Mouse (Mus musculus) limb, embryonic 15.5 days (tissue): ENCODE data around the gene Asb18. TPM values are rescaled to one million over a fixed set of nuclear protein-coding genes. Genes with fewer than 3 reads are reported as not detected.

Experiments
- ATAC-seq: fragments of 200-750 bp; cut with Nextera tagmentation; 2 replicates; pipeline ENCODE4 v1.8.0; 2017; ENCODE audit warnings: low read depth, moderate TSS enrichment; ENCODE audit not compliant: insufficient number of reproducible peaks, low FRiP score, low TSS enrichment
- H3K27ac ChIP-seq: fragments of 300-500 bp; sonication (generic); 2 replicates; pipeline ENCODE4 v1.5.1; 2015; ENCODE audit warnings: moderate library complexity, mild to moderate bottlenecking, inconsistent platforms
- H3K27me3 ChIP-seq: fragments of 300-500 bp; sonication (generic); 2 replicates; pipeline ENCODE4 v1.6.1; 2015; ENCODE audit warnings: inconsistent platforms
- H3K36me3 ChIP-seq: fragments of 300-500 bp; sonication (generic); 2 replicates; pipeline ENCODE4 v1.6.1; 2015; ENCODE audit warnings: inconsistent platforms
- H3K4me1 ChIP-seq: fragments of 300-500 bp; sonication (generic); 2 replicates; pipeline ENCODE4 v1.6.1; 2015; ENCODE audit warnings: inconsistent platforms
- H3K4me2 ChIP-seq: fragments of 300-500 bp; sonication (generic); 2 replicates; pipeline ENCODE4 v1.6.1; 2015; ENCODE audit warnings: mild to moderate bottlenecking, inconsistent platforms
- H3K4me3 ChIP-seq: fragments of 300-500 bp; sonication (generic); 2 replicates; pipeline ENCODE4 v1.5.1; 2015; ENCODE audit warnings: mild to moderate bottlenecking, inconsistent platforms
- H3K9ac ChIP-seq: fragments of 300-500 bp; sonication (generic); 2 replicates; pipeline ENCODE4 v1.6.1; 2015; ENCODE audit warnings: inconsistent platforms
- H3K9me3 ChIP-seq: fragments of 300-500 bp; sonication (generic); 2 replicates; pipeline ENCODE4 v1.6.1; 2016; ENCODE audit warnings: inconsistent platforms
- whole genome bisulfite sequencing: fragments of 180-500 bp; shearing (Covaris S2); methylation state at CpG from one replicate; pipeline ENCODE4 v1.1.7; 2015; 5-methylcytosine and 5-hydroxymethylcytosine counted together
- polyA plus RNA-seq: library from polyadenylated mRNA; unstranded; fragments of >200 nt; fragmentation: Nextera tagmentation; extraction: Ambion mirVana; gene quantifications from 2 replicates; pipeline ENCODE4 v1.2.1, GENCODE M21; 2015

Asb18 gene
- 0.12 and 0.34 TPM in 2 replicates for polyA plus RNA-seq

GRCm38 (mm10) chr1:90014446-90014845 is at the start of gene Asb18:
Gene Asb18 (minus strand): TSS chr1:90014666.
- Histone ChIP-seq H3K4me1 (no peaks in the 10 kb centered on the region), H3K27ac (no peak within 1 kb of the TSS), H3K9me3 (no peaks in the 10 kb centered on the region), H3K4me3 (no peak within 1 kb of the TSS), H3K27me3 (no peaks in the 10 kb centered on the region), H3K36me3 (no peaks in the 10 kb centered on the region), H3K9ac (no peak within 1 kb of the TSS), H3K4me2 (no peak within 1 kb of the TSS)
- no peak for ATAC-seq
- 73% methylated on average over 5 of the region's 5 CpGs for WGBS

GRCm38 (mm10) chr1:90060599-90060998 is 46.1 kb upstream of the Asb18 start:
- 17% methylated on average over 7 of the region's 7 CpGs for WGBS
- no peak for ATAC-seq
- no peaks in the 10 kb centered on the region for H3K9me3 ChIP-seq

DNA sequence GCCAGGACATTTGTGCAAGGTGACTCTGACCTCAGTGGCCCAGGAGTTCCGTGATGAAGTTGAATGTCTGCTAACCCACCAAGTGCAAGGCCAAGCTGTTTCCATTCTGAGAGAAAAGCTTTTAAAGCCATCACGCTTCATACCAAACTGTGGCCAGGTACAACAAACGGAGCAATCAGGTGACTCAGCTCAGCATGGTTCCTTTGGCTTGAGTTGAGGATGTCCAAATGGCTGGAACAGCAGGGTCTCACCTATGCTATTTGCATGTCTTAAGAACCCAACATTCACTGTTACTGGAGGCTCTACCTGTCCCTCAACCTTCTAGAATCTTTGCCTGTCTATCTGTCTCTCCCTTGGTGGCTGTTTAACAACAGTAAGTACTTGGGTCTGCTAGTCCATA is 45.6 kb upstream of the Asb18 start:
- Histone ChIP-seq H3K9me3 (no peaks in the 10 kb centered on the region), H3K4me3 (no peak overlapping the region), H3K4me2 (no peak overlapping the region), H3K27me3 (0 out of 2 replicates have a peak, but pooled peaks cover 10% of the 10 kb centered on the region), H3K9ac (no peak overlapping the region), H3K36me3 (no peaks in the 10 kb centered on the region), H3K4me1 (0 out of 2 replicates have a peak, but pooled peaks cover 3% of the 10 kb centered on the region), H3K27ac (no peak overlapping the region)
- no peak for ATAC-seq
- WGBS = 71% methylated on average over 3 of the region's 3 CpGs

More at GRCm38 (mm10) chr1:90060599-90060998, 46.1 kb upstream of the Asb18 start:
- no peak overlapping the region for H3K4me3 ChIP-seq
- H3K4me2 ChIP-seq = no peak overlapping the region
- 0 out of 2 replicates have a peak, but pooled peaks cover 10% of the 10 kb centered on the region for H3K27me3 ChIP-seq
- no peaks in the 10 kb centered on the region for H3K36me3 ChIP-seq
- 0 out of 2 replicates have a peak, but pooled peaks cover 3% of the 10 kb centered on the region for H3K4me1 ChIP-seq
- H3K27ac ChIP-seq = no peak overlapping the region
- no peak overlapping the region for H3K9ac ChIP-seq

- peaks cover 4% of the 10 kb centered on the region; the same call in 1 of the 2 replicates for H3K4me1 ChIP-seq
- WGBS = 77% methylated on average over 4 of the region's 4 CpGs
Measured at GRCm38 (mm10) chr1:90054991-90055390, 40.5 kb upstream of the Asb18 start.

GRCm38 (mm10) chr1:90051347-90051746 is 36.9 kb upstream of the Asb18 start:
- H3K27ac ChIP-seq = no peak overlapping the region
- no peaks in the 10 kb centered on the region for H3K9me3 ChIP-seq
- 18% methylated on average over 5 of the region's 5 CpGs for WGBS
- no peak for ATAC-seq
- no peak overlapping the region for H3K9ac ChIP-seq
- H3K4me3 ChIP-seq = no peak overlapping the region
- no peaks in the 10 kb centered on the region for H3K36me3 ChIP-seq
- H3K4me2 ChIP-seq = no peak overlapping the region
- peaks cover 10% of the 10 kb centered on the region; the same call in 1 of the 2 replicates for H3K27me3 ChIP-seq
- H3K4me1 ChIP-seq = peaks cover 4% of the 10 kb centered on the region; the same call in 1 of the 2 replicates

More at GRCm38 (mm10) chr1:90054991-90055390, 40.5 kb upstream of the Asb18 start:
- Histone ChIP-seq H3K27ac (no peak overlapping the region), H3K4me2 (no peak overlapping the region), H3K36me3 (no peaks in the 10 kb centered on the region), H3K27me3 (0 out of 2 replicates have a peak, but pooled peaks cover 10% of the 10 kb centered on the region), H3K9ac (no peak overlapping the region), H3K4me3 (no peak overlapping the region), H3K9me3 (no peaks in the 10 kb centered on the region)
- no peak for ATAC-seq

DNA sequence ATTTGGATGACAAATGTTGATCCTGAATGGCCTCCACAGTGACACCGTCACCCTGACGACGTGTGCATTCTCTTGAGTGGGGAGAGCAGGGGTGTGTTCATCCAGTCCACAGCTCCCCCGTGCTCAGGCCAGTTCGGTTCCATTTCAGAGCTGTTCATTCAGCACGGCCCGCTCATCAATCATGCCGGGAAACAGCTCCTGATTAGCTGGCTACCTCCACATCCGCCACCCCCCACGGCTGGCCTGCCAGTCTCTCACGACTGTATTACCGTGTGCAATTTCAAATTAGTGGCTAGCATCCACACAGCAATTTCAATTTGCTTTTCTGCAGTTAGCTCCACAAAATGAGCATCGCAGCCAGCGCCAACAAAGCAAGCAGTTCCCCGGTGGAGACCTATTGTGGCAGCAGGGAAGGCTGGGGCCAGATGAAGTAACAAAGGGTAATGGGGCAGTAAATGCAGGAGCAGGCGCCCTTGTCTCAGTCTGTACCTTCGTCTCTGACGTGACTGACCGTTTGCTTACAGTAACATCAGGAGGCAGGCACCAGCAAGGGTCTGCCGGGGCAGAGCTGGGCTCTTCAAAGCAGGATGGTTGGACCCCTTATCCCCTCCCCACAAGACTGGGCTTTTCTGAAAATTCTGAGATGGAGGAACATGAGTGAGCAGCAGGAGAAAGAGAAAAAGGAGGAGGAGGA is 35.7 kb upstream of the Asb18 start:
- H3K4me2 ChIP-seq = no peak overlapping the region
- no peak overlapping the region for H3K4me3 ChIP-seq
- no peak for ATAC-seq
- no peak overlapping the region for H3K27ac ChIP-seq
- H3K9ac ChIP-seq = no peak overlapping the region
- no peaks in the 10 kb centered on the region for H3K9me3 ChIP-seq
- H3K4me1 ChIP-seq = peaks cover 4% of the 10 kb centered on the region; the same call in 1 of the 2 replicates
- H3K27me3 ChIP-seq = peaks cover 10% of the 10 kb centered on the region; the same call in 1 of the 2 replicates
- 37% methylated on average over 20 of the region's 20 CpGs for WGBS
- H3K36me3 ChIP-seq = no peaks in the 10 kb centered on the region

DNA sequence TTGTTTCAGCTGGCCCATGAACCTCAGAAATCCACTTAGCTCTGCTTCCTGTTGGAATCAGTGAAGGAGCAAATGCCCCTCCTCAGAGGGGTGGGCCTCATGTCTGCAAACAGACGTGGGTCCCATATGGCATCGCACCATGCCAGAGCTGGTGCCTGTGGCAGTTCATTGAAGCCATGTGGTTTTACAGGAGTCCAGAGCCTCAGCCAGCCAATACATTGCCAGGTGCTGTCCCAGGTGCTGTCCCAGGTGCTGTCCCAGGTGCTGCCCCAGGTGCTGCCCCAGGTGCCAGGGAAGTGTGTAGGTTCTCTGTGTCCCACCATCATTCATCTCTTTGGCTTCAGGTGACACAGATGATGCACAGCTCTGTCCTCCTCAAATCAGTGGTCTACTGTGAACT is 13.8 kb upstream of the Asb18 start:
- H3K4me1 ChIP-seq = no peaks in the 10 kb centered on the region
- H3K36me3 ChIP-seq = no peaks in the 10 kb centered on the region
- no peak overlapping the region for H3K4me2 ChIP-seq
- H3K4me3 ChIP-seq = no peak overlapping the region
- no peak overlapping the region for H3K27ac ChIP-seq
- 28% methylated on average over 2 of the region's 2 CpGs for WGBS
- no peak overlapping the region for H3K9ac ChIP-seq
- no peak for ATAC-seq
- no peaks in the 10 kb centered on the region; the same call in 1 of the 2 replicates for H3K27me3 ChIP-seq
- H3K9me3 ChIP-seq = no peaks in the 10 kb centered on the region

DNA sequence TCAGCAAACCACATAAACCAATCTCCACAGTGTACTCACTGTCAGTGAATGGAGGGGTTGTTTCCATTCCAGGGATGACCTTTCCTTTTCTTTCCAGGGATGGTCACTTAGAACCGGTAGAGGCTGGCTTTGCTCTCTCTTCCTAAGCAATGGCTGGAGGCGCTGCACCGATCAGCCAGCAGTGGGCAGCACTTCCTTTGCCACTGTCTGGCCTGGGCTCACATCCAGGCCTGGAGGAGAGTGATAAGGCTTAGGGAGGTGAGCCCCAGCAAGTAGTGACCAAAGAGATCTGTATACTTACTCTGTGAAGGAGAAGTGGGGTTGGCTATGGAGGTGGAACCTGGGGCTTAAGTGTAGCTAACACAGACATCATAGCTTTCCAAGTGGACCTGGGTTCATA is 12.5 kb upstream of the Asb18 start:
- no peak overlapping the region for H3K4me3 ChIP-seq
- H3K9me3 ChIP-seq = no peaks in the 10 kb centered on the region
- no peak overlapping the region for H3K4me2 ChIP-seq
- no peak for ATAC-seq
- H3K27me3 ChIP-seq = no peaks in the 10 kb centered on the region; the same call in 1 of the 2 replicates
- no peaks in the 10 kb centered on the region for H3K36me3 ChIP-seq
- H3K4me1 ChIP-seq = no peaks in the 10 kb centered on the region
- 16% methylated on average over 3 of the region's 3 CpGs for WGBS
- H3K27ac ChIP-seq = no peak overlapping the region
- H3K9ac ChIP-seq = no peak overlapping the region

DNA sequence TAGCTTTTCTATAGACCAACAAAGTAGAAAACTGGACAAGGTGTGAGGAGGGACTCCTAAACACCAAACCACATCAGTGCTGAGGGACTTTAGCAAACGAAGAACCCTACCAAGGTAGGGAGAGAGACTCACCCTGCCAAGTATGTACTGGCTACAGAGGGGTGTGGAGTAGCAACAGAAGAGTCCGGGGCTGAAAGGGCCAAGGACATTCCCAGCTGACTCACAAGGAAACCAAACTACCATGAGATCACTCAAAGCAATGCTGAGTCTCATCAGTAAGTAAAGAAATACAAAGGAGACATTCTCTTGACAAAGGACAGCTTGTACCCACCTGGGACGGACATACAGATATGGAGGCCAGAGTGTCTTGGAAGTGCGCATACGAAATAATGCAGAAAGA is 5.9 kb upstream of the Asb18 start:
- Histone ChIP-seq H3K9ac (no peak overlapping the region), H3K9me3 (no peaks in the 10 kb centered on the region), H3K36me3 (no peaks in the 10 kb centered on the region), H3K27ac (no peak overlapping the region), H3K4me2 (no peak overlapping the region), H3K27me3 (no peaks in the 10 kb centered on the region), H3K4me1 (no peaks in the 10 kb centered on the region), H3K4me3 (no peak overlapping the region)
- WGBS = 86% methylated on average over 5 of the region's 5 CpGs
- ATAC-seq = no peak

GRCm38 (mm10) chr1:90018071-90018470 is 3.6 kb upstream of the Asb18 start:
- no peak overlapping the region for H3K4me3 ChIP-seq
- H3K27ac ChIP-seq = no peak overlapping the region
- no peaks in the 10 kb centered on the region for H3K9me3 ChIP-seq
- no peak overlapping the region for H3K9ac ChIP-seq
- no peaks in the 10 kb centered on the region for H3K36me3 ChIP-seq
- no peak for ATAC-seq
- H3K4me1 ChIP-seq = no peaks in the 10 kb centered on the region
- WGBS = 67% methylated on average over 6 of the region's 6 CpGs
- no peaks in the 10 kb centered on the region for H3K27me3 ChIP-seq
- H3K4me2 ChIP-seq = no peak overlapping the region

- no peak overlapping the region for H3K9ac ChIP-seq
- H3K4me1 ChIP-seq = no peaks in the 10 kb centered on the region
- no peaks in the 10 kb centered on the region for H3K36me3 ChIP-seq
- 81% methylated on average over 5 of the region's 5 CpGs for WGBS
- no peak overlapping the region for H3K4me2 ChIP-seq
- ATAC-seq = no peak
- H3K4me3 ChIP-seq = no peak overlapping the region
- peaks cover 1% of the 10 kb centered on the region; the same call in 1 of the 2 replicates for H3K27me3 ChIP-seq
- H3K27ac ChIP-seq = no peak overlapping the region
- no peaks in the 10 kb centered on the region for H3K9me3 ChIP-seq
Measured at GRCm38 (mm10) chr1:90013273-90013672, 1.2 kb downstream of the Asb18 start.

GRCm38 (mm10) chr1:90012850-90013249 is 1.6 kb downstream of the Asb18 start:
- H3K9me3 ChIP-seq = no peaks in the 10 kb centered on the region
- no peaks in the 10 kb centered on the region for H3K36me3 ChIP-seq
- no peak overlapping the region for H3K4me3 ChIP-seq
- peaks cover 5% of the 10 kb centered on the region; the same call in 1 of the 2 replicates for H3K27me3 ChIP-seq
- H3K4me2 ChIP-seq = no peak overlapping the region
- ATAC-seq = no peak
- H3K4me1 ChIP-seq = no peaks in the 10 kb centered on the region
- 68% methylated on average over 7 of the region's 7 CpGs for WGBS
- H3K9ac ChIP-seq = no peak overlapping the region
- H3K27ac ChIP-seq = no peak overlapping the region
